Mouse (Mus musculus): ENCODE data around the gene Slc9a9. TPM values are rescaled to one million over a fixed set of nuclear protein-coding genes. Genes with fewer than 3 reads are reported as not detected.
"Not testable (repeated sequence)": the region's sequence is repeated elsewhere in the genome, so short reads cannot be mapped to it uniquely, and the experiment has no call there.

Gene Slc9a9
- polyA plus RNA-seq (2014; fragmentation: Nextera tagmentation; extraction: Ambion mirVana) = 8.5 and 14.5 TPM in 2 replicates

DNA sequence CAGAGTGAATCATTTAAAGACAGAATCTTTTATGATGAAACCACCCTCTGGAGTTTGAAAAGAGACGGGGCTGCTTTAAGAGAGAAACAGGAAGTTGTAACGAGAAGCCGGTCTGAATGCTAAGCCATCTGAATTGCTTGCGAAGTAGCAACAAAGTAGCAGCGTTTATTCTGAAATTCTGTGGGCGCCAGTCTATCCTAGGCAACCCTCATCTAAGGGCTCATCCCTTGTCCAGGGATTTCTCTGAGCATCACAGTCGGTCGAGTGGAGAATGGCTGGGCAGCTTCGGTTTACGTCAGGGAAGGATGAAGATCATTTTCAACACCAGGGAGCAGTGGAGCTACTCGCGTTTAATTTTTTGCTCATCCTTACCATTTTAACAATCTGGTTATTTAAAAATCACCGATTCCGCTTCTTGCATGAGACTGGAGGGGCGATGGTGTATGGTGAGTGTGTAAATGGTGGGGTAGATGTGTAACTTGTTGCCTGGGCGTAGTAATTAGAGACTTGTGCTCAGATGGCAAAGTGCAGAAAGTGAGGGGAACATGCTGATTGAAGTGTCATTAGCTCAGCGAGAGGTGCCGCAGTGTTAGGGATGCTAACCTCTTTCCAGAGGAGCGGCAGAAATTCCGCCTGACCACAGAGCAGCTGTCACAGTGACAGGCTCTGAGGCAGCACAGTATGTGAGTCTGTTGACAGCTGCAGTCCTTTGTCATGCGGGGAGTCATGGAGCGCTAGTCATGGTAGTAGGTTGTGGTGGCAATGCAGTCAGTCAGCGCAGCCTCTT is at the start of gene Slc9a9:
TSS of gene Slc9a9 (plus strand) at position 119 of the 787 bp plus-strand sequence.
- H3K27me3 ChIP-seq (ENCODE audit: control insufficient read depth, insufficient read depth, low read length) = no peaks in the 10 kb centered on the region
- WGBS = 1% methylated on average over 23 of the region's 23 CpGs
- ATAC-seq (ENCODE audit: low read depth) = peak; percentile 93
- no peaks in the 10 kb centered on the region for H3K36me3 ChIP-seq (ENCODE audit: control insufficient read depth, insufficient read depth, low read length)
- H3K9ac ChIP-seq (replicated peaks; ENCODE audit: low read depth, low read length) = peak within 1 kb of the TSS; percentile 51; the same call in 1 of the 2 replicates
- H3K27ac ChIP-seq (ENCODE audit: low read depth, low read length) = peak within 1 kb of the TSS; percentile 44; the same call in 1 of the 2 replicates
- H3K9me3 ChIP-seq (ENCODE audit: control insufficient read depth, low read length) = no peaks in the 10 kb centered on the region
- H3K4me1 ChIP-seq (ENCODE audit: control insufficient read depth, insufficient read depth, low read length) = no peaks in the 10 kb centered on the region
- H3K4me3 ChIP-seq (ENCODE audit: low read depth, low read length) = peak within 1 kb of the TSS; percentile 55
- peak within 1 kb of the TSS; percentile 84 for H3K4me2 ChIP-seq (ENCODE audit: low read depth, low read length)

DNA sequence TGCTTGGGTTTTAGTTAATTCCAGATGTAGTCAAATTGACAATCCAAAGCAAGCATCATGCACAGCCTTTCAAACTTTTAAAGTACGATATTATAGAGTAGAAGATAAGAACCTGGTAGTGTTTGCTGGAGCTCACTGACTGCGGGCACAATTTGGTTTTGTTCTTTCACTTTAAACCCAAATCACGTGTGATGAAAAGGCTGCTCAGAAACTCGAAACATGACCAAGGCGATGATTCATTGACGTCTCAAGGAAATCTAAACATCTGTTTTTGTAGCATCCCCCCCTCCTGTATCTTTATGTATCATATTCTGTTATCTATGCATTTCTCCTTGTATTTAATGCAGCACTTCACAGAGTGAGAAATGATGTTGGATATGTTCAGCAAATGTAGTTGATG is 49.4 kb upstream of the Slc9a9 start:
- no peak overlapping the region for H3K4me3 ChIP-seq (ENCODE audit: low read depth, low read length)
- H3K27ac ChIP-seq (ENCODE audit: low read depth, low read length) = no peak overlapping the region
- no peaks in the 10 kb centered on the region for H3K9me3 ChIP-seq (ENCODE audit: control insufficient read depth, low read length)
- no peak overlapping the region for H3K9ac ChIP-seq (replicated peaks; ENCODE audit: low read depth, low read length)
- H3K36me3 ChIP-seq (ENCODE audit: control insufficient read depth, insufficient read depth, low read length) = no peaks in the 10 kb centered on the region
- H3K4me1 ChIP-seq (ENCODE audit: control insufficient read depth, insufficient read depth, low read length) = no peaks in the 10 kb centered on the region
- H3K27me3 ChIP-seq (ENCODE audit: control insufficient read depth, insufficient read depth, low read length) = no peaks in the 10 kb centered on the region
- 88% methylated on average over 6 of the region's 6 CpGs for WGBS
- H3K4me2 ChIP-seq (ENCODE audit: low read depth, low read length) = no peak overlapping the region
- no peak for ATAC-seq (ENCODE audit: low read depth)

DNA sequence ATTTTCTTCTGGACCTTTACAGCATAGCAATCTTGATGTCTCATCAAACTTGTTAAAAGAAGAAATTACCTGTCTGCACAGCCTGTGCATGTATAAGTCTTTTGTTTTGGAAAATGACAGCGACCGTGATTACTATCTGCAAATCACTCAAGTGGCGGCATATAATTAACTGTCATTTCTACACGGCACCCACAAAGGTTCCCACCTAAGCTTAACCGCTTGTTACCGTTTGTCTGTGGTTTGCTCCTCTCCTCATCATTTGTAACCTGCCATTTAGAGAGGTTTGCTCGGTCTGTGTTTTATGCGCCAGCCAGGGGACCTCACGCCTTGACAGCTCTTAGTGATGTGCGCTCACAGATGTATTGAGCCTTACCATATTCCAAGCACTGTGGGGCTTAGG is 48.9 kb upstream of the Slc9a9 start:
- Histone ChIP-seq H3K36me3 (ENCODE audit: control insufficient read depth, insufficient read depth, low read length) (no peaks in the 10 kb centered on the region), H3K27me3 (ENCODE audit: control insufficient read depth, insufficient read depth, low read length) (no peaks in the 10 kb centered on the region), H3K9me3 (ENCODE audit: control insufficient read depth, low read length) (no peaks in the 10 kb centered on the region), H3K4me1 (ENCODE audit: control insufficient read depth, insufficient read depth, low read length) (no peaks in the 10 kb centered on the region), H3K4me2 (ENCODE audit: low read depth, low read length) (no peak overlapping the region), H3K27ac (ENCODE audit: low read depth, low read length) (no peak overlapping the region), H3K4me3 (ENCODE audit: low read depth, low read length) (no peak overlapping the region), H3K9ac (replicated peaks; ENCODE audit: low read depth, low read length) (no peak overlapping the region)
- no peak for ATAC-seq (ENCODE audit: low read depth)
- 70% methylated on average over 10 of the region's 10 CpGs for WGBS

DNA sequence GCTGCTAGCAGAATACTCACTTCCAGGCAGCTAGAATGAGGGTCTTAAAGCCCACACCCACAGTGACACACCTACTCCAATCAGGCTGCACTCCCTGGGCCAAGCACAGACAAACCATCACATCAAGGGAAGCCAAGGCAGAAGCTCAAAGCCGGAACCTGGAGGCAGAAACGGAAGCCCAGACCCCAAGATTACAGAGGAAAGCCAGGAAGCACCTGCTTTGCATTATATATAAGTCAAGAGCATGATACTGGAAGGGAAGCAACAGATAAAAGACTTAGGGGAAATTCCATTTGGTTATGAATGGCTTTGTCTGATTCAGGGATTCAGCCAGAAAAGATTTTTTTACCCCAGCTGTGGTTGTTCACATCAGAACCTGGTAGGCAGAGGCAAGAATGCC is 47.8 kb upstream of the Slc9a9 start:
- Histone ChIP-seq H3K4me2 (ENCODE audit: low read depth, low read length) (no peak overlapping the region), H3K9me3 (ENCODE audit: control insufficient read depth, low read length) (no peaks in the 10 kb centered on the region), H3K27ac (ENCODE audit: low read depth, low read length) (no peak overlapping the region), H3K9ac (replicated peaks; ENCODE audit: low read depth, low read length) (no peak overlapping the region), H3K27me3 (ENCODE audit: control insufficient read depth, insufficient read depth, low read length) (no peaks in the 10 kb centered on the region), H3K4me3 (ENCODE audit: low read depth, low read length) (no peak overlapping the region), H3K36me3 (ENCODE audit: control insufficient read depth, insufficient read depth, low read length) (no peaks in the 10 kb centered on the region), H3K4me1 (ENCODE audit: control insufficient read depth, insufficient read depth, low read length) (no peaks in the 10 kb centered on the region)
- 84% methylated on average over 2 of the region's 2 CpGs for WGBS
- ATAC-seq (ENCODE audit: low read depth) = no peak

DNA sequence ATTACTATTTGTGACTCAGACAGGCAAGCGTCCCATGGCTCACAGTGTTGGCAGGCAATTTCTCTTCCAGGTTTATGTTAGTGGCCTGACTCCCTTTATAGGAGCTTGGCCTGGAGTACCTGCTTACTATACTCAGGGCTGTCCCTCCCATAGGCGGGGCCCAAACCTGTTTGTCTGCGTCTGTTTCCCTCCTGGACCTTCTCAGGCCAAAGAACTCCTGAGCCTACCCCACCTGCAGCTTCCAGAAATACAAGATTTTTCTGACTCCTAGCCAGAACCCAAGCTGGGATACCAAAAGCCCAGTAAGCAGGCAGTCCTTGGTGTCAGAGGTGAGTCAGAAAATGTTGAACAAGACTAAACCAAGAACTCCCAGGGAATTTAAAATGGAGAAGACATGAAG is 43.0 kb upstream of the Slc9a9 start:
- no peak for ATAC-seq (ENCODE audit: low read depth)
- Histone ChIP-seq H3K27ac (ENCODE audit: low read depth, low read length) (no peak overlapping the region), H3K4me1 (ENCODE audit: control insufficient read depth, insufficient read depth, low read length) (no peaks in the 10 kb centered on the region), H3K4me2 (ENCODE audit: low read depth, low read length) (no peak overlapping the region), H3K27me3 (ENCODE audit: control insufficient read depth, insufficient read depth, low read length) (no peaks in the 10 kb centered on the region), H3K9ac (replicated peaks; ENCODE audit: low read depth, low read length) (no peak overlapping the region), H3K9me3 (ENCODE audit: control insufficient read depth, low read length) (0 out of 2 replicates have a peak, but pooled peaks cover 5% of the 10 kb centered on the region), H3K36me3 (ENCODE audit: control insufficient read depth, insufficient read depth, low read length) (no peaks in the 10 kb centered on the region), H3K4me3 (ENCODE audit: low read depth, low read length) (no peak overlapping the region)
- 92% methylated on average over 3 of the region's 3 CpGs for WGBS

DNA sequence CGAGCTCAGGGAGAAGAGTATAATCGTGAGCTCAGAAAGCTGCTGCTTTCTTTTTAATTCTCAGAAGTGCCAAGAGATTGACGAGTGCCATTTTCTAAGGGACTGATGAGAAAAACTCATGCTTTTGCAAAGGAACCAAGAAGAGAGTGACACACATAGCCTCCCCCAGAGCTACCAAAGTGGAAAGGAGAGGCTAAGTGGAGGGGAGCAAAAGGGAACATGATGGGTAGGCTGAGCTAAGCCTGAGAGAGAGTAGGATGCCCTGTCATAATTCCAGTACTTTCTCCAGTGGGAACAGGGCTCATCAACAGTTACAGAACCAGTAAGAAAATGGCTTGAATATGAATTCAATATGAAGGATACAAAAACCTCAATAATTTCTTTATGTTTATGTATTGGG is 40.8 kb upstream of the Slc9a9 start:
- no peak overlapping the region for H3K27ac ChIP-seq (ENCODE audit: low read depth, low read length)
- H3K36me3 ChIP-seq (ENCODE audit: control insufficient read depth, insufficient read depth, low read length) = no peaks in the 10 kb centered on the region
- H3K27me3 ChIP-seq (ENCODE audit: control insufficient read depth, insufficient read depth, low read length) = no peaks in the 10 kb centered on the region
- H3K9me3 ChIP-seq (ENCODE audit: control insufficient read depth, low read length) = 0 out of 2 replicates have a peak, but pooled peaks cover 5% of the 10 kb centered on the region
- no peak overlapping the region for H3K4me3 ChIP-seq (ENCODE audit: low read depth, low read length)
- H3K4me1 ChIP-seq (ENCODE audit: control insufficient read depth, insufficient read depth, low read length) = no peaks in the 10 kb centered on the region
- ATAC-seq (ENCODE audit: low read depth) = no peak
- no peak overlapping the region for H3K4me2 ChIP-seq (ENCODE audit: low read depth, low read length)
- 91% methylated on average over 3 of the region's 3 CpGs for WGBS
- H3K9ac ChIP-seq (replicated peaks; ENCODE audit: low read depth, low read length) = no peak overlapping the region

DNA sequence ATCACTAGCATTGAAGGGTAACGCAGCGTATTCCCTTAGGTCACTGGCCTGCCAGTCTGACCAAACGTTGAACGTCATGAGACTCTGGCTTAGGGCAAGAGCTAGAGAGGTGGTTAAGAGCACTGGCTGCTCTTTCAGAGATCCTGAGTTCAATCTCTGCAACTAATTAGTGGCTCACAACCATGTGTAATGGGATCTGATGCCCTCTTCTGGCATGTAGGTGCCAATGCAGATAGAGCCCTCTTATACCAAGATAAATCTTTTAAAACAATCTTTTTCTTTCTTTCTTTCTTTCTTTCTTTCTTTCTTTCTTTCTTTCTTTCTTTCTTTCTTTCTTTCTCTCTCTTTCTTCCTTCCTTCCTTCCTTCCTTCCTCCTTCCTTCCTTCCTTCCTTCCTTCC is 35.4 kb upstream of the Slc9a9 start:
- H3K4me2 ChIP-seq (ENCODE audit: low read depth, low read length); H3K9me3 ChIP-seq (ENCODE audit: control insufficient read depth, low read length); ATAC-seq (ENCODE audit: low read depth); H3K27me3 ChIP-seq (ENCODE audit: control insufficient read depth, insufficient read depth, low read length); H3K27ac ChIP-seq (ENCODE audit: low read depth, low read length); H3K36me3 ChIP-seq (ENCODE audit: control insufficient read depth, insufficient read depth, low read length); H3K4me3 ChIP-seq (ENCODE audit: low read depth, low read length); H3K9ac ChIP-seq (replicated peaks; ENCODE audit: low read depth, low read length); H3K4me1 ChIP-seq (ENCODE audit: control insufficient read depth, insufficient read depth, low read length): not testable (repeated sequence)
- WGBS = 96% methylated on average over 4 of the region's 4 CpGs

DNA sequence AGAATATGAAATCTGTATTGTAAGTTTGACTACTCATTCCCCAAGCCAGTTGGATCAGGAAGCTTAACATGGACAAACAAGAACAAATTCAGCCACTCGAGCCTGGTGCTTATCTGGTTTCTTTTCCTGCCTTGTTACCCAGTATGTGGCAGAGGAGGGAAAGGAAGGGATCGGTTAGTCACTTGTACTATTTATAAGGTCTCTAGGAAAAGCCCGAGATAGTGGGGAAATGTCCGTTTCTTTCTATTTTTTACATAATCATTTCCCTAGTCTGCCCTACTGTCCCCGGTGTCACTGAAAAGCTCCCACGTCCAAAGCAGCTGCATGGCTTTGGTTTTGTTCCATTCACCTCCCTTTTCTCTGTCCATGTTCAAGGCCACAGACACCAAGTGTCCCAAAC is 24.1 kb upstream of the Slc9a9 start:
- Histone ChIP-seq H3K4me1 (ENCODE audit: control insufficient read depth, insufficient read depth, low read length) (no peaks in the 10 kb centered on the region), H3K4me3 (ENCODE audit: low read depth, low read length) (no peak overlapping the region), H3K27ac (ENCODE audit: low read depth, low read length) (no peak overlapping the region), H3K4me2 (ENCODE audit: low read depth, low read length) (no peak overlapping the region), H3K36me3 (ENCODE audit: control insufficient read depth, insufficient read depth, low read length) (no peaks in the 10 kb centered on the region), H3K9ac (replicated peaks; ENCODE audit: low read depth, low read length) (no peak overlapping the region), H3K27me3 (ENCODE audit: control insufficient read depth, insufficient read depth, low read length) (no peaks in the 10 kb centered on the region), H3K9me3 (ENCODE audit: control insufficient read depth, low read length) (no peaks in the 10 kb centered on the region)
- 85% methylated on average over 6 of the region's 6 CpGs for WGBS
- ATAC-seq (ENCODE audit: low read depth) = no peak

DNA sequence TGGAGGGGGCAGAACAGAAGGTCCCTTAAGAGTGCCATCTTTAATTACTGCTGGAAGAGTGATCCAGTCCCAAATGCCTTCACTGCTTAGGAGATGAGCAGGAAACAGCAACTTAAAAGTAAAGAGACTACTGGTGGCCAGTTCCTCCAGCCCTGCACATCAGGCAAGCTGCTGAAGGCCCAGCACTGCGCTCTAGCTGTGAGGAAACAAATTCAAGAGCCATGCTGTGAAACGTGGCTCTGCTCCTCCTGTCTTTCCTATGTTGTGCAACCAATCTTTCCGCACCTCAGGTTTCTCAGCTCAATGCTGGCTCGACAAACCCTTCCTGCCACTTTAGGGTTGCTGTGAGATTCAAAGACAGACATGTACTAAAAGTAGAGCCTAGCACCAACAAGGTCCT is 22.3 kb upstream of the Slc9a9 start:
- no peaks in the 10 kb centered on the region for H3K4me1 ChIP-seq (ENCODE audit: control insufficient read depth, insufficient read depth, low read length)
- no peak overlapping the region for H3K4me2 ChIP-seq (ENCODE audit: low read depth, low read length)
- no peaks in the 10 kb centered on the region for H3K27me3 ChIP-seq (ENCODE audit: control insufficient read depth, insufficient read depth, low read length)
- no peak overlapping the region for H3K4me3 ChIP-seq (ENCODE audit: low read depth, low read length)
- no peaks in the 10 kb centered on the region for H3K9me3 ChIP-seq (ENCODE audit: control insufficient read depth, low read length)
- H3K9ac ChIP-seq (replicated peaks; ENCODE audit: low read depth, low read length) = no peak overlapping the region
- no peaks in the 10 kb centered on the region for H3K36me3 ChIP-seq (ENCODE audit: control insufficient read depth, insufficient read depth, low read length)
- no peak overlapping the region for H3K27ac ChIP-seq (ENCODE audit: low read depth, low read length)
- ATAC-seq (ENCODE audit: low read depth) = no peak
- 84% methylated on average over 4 of the region's 4 CpGs for WGBS
